In the genomic region with DNA sequence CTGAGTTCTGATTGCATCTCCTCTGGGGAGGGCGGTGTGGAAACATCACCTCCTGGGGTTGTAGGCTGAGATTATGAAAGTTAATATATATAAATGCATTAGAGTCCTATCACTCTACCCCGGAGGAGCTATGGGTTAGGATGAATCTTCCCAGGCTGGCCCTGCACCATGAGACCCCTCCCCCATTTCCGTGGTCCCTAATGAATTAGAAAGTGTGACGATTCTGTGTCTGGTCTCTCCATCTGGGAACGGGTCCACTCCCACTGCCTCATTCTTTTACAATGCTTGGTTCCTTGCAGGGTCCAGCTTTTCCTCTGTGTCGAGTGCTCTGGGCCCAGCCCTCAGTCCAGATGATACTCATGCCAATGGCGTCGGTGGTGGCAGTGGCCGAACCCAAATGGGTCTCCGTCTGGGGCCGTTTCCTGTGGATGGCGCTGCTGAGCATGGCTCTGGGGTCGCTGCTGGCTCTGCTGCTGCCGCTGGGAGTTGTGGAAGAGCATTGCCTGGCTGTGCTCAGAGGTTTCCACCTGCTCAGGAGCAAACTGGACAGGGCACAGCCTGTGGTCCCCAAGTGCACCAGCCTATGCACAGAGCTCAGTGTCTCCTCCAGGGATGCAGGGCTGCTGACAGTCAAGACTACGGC, we compare ENCODE assay signal across 8 mouse cellular contexts. TPM values are rescaled to one million over a fixed set of nuclear protein-coding genes. Genes with fewer than 3 reads are reported as not detected.
DNase-seq lines count a peak whose midpoint lies in the region; ATAC-seq and TF ChIP-seq lines count a peak whose summit lies in the region.

No protein-coding gene starts in this region.

- peaks cover 41% of the 10 kb centered on the region for H3K36me3 ChIP-seq in heart, embryonic 10.5 days
- peaks cover 41% of the 10 kb centered on the region for H3K36me3 ChIP-seq in embryonic facial prominence, embryonic 13.5 days
- H3K36me3 ChIP-seq in limb, embryonic 14.5 days (ENCODE audit: control insufficient read depth, insufficient read depth, low read length): peaks cover 46% of the 10 kb centered on the region

- 41% methylated on average over 15 of the region's 15 CpGs for WGBS in heart, embryonic 10.5 days
- WGBS in embryonic facial prominence, embryonic 13.5 days: 42% methylated on average over 15 of the region's 15 CpGs
- 38% methylated on average over 15 of the region's 15 CpGs for WGBS in limb, embryonic 14.5 days

- H3K4me2 ChIP-seq in embryonic facial prominence, embryonic 13.5 days: peak overlapping the region; percentile 88
- H3K4me2 ChIP-seq in limb, embryonic 14.5 days (replicated peaks; ENCODE audit: low read depth, low read length, severe bottlenecking): peak overlapping the region; percentile 80

- no peaks in the 10 kb centered on the region for H3K27me3 ChIP-seq in heart, embryonic 10.5 days (ENCODE audit: insufficient read depth, poor library complexity, severe bottlenecking)
- no peaks in the 10 kb centered on the region for H3K27me3 ChIP-seq in embryonic facial prominence, embryonic 13.5 days
- H3K27me3 ChIP-seq in limb, embryonic 14.5 days (ENCODE audit: control insufficient read depth, insufficient read depth, low read length): no peaks in the 10 kb centered on the region

- TF ChIP-seq POLR2A in limb, embryonic 14.5 days (IDR thresholded peaks at IDR 0.05; ENCODE audit: borderline replicate concordance, extremely low read depth, insufficient read depth, insufficient read length): no peak

- H3K27ac ChIP-seq in heart, embryonic 10.5 days: peak overlapping the region; percentile 97; the same call in 1 of the 2 replicates
- peak overlapping the region; percentile 90 for H3K27ac ChIP-seq in embryonic facial prominence, embryonic 13.5 days
- peak overlapping the region; percentile 95; the same call in 1 of the 2 replicates for H3K27ac ChIP-seq in limb, embryonic 14.5 days (replicated peaks; ENCODE audit: low read depth, low read length)

- DNase-seq in heart, embryonic 10.5 days (ENCODE audit: low spot score): no peak
- no peak for DNase-seq in heart, adult 8-10 months (ENCODE audit: low spot score)
- peak; percentile 29 for DNase-seq in A20 (ENCODE audit: low read depth, low spot score)
- no peak for DNase-seq in limb, embryonic 14.5 days (ENCODE audit: low spot score)
- no peak for DNase-seq in B cell, adult 2 months
- DNase-seq in left cerebral cortex, adult 18-20 months (ENCODE audit: low spot score in 2 of 2): no peak
- DNase-seq in ovary, postnatal 14 days (ENCODE audit: low spot score): no peak

- no peaks in the 10 kb centered on the region for H3K9me3 ChIP-seq in heart, embryonic 10.5 days
- H3K9me3 ChIP-seq in embryonic facial prominence, embryonic 13.5 days: no peaks in the 10 kb centered on the region
- H3K9me3 ChIP-seq in limb, embryonic 14.5 days (ENCODE audit: control insufficient read depth, low read length): no peaks in the 10 kb centered on the region

- H3K9ac ChIP-seq in embryonic facial prominence, embryonic 13.5 days: peak overlapping the region; percentile 78
- peak overlapping the region; percentile 81 for H3K9ac ChIP-seq in limb, embryonic 14.5 days (ENCODE audit: low read depth, low read length, severe bottlenecking)

- peaks cover 22% of the 10 kb centered on the region for H3K4me1 ChIP-seq in heart, embryonic 10.5 days
- H3K4me1 ChIP-seq in embryonic facial prominence, embryonic 13.5 days: peaks cover 34% of the 10 kb centered on the region
- H3K4me1 ChIP-seq in limb, embryonic 14.5 days (ENCODE audit: control insufficient read depth, insufficient read depth, low read length): peaks cover 13% of the 10 kb centered on the region

- no peak for ATAC-seq in embryonic facial prominence, embryonic 13.5 days (ENCODE audit: insufficient number of reproducible peaks, insufficient read depth, low FRiP score, low TSS enrichment, low read depth)
- ATAC-seq in limb, embryonic 14.5 days (ENCODE audit: low FRiP score, low read depth): no peak

- peak overlapping the region; percentile 75 for H3K4me3 ChIP-seq in heart, embryonic 10.5 days
- peak overlapping the region; percentile 67 for H3K4me3 ChIP-seq in embryonic facial prominence, embryonic 13.5 days
- H3K4me3 ChIP-seq in limb, embryonic 14.5 days (replicated peaks; ENCODE audit: low read length): peak overlapping the region; percentile 67

RNA-seq across cellular contexts. Expression of gene Ficd, which starts 1.0 kb away (rescaled TPM):
- polyA plus RNA-seq in heart, embryonic 10.5 days (2016; fragmentation: Nextera tagmentation; extraction: Ambion mirVana): 5.3 and 6.4 TPM in 2 replicates
- total RNA-seq in heart, adult 8-10 months (2022): 10 to 100 TPM; 10.2 to 11.6 (median 10.8) TPM
- polyA plus RNA-seq in embryonic facial prominence, embryonic 13.5 days (2015; fragmentation: Nextera tagmentation; extraction: Ambion mirVana): 6.2 and 6.6 TPM in 2 replicates
- polyA plus RNA-seq in limb, embryonic 14.5 days (2012; rRNA removed): 6.3 and 6.5 TPM in 2 replicates
- polyA plus RNA-seq in limb, embryonic 14.5 days (2014; fragmentation: Nextera tagmentation; extraction: Ambion mirVana): 5.6 and 6.5 TPM in 2 replicates
- 10 to 100 TPM; 11.8 to 13.2 TPM for total RNA-seq in left cerebral cortex, adult 18-20 months (2021)

RNA-seq across cellular contexts. Expression of gene 1700069L16Rik, which starts 12.1 kb away (rescaled TPM):
- polyA plus RNA-seq in heart, embryonic 10.5 days (2016; fragmentation: Nextera tagmentation; extraction: Ambion mirVana): not detected in 2 replicates
- total RNA-seq in heart, adult 8-10 months (2022): not detected
- polyA plus RNA-seq in embryonic facial prominence, embryonic 13.5 days (2015; fragmentation: Nextera tagmentation; extraction: Ambion mirVana): not detected in 2 replicates
- polyA plus RNA-seq in limb, embryonic 14.5 days (2012; rRNA removed): not detected in 2 replicates
- not detected in 2 replicates for polyA plus RNA-seq in limb, embryonic 14.5 days (2014; fragmentation: Nextera tagmentation; extraction: Ambion mirVana)
- total RNA-seq in left cerebral cortex, adult 18-20 months (2021): not detected

RNA-seq across cellular contexts. Expression of gene Sart3, which starts 35.7 kb away (rescaled TPM):
- polyA plus RNA-seq in heart, embryonic 10.5 days (2016; fragmentation: Nextera tagmentation; extraction: Ambion mirVana): 46.0 and 63.9 TPM in 2 replicates
- 10 to 100 TPM; 11.2 to 12.6 (median 12.2) TPM for total RNA-seq in heart, adult 8-10 months (2022)
- polyA plus RNA-seq in embryonic facial prominence, embryonic 13.5 days (2015; fragmentation: Nextera tagmentation; extraction: Ambion mirVana): 63.6 and 65.7 TPM in 2 replicates
- polyA plus RNA-seq in limb, embryonic 14.5 days (2012; rRNA removed): 56.8 and 57.3 TPM in 2 replicates
- 41.7 and 45.8 TPM in 2 replicates for polyA plus RNA-seq in limb, embryonic 14.5 days (2014; fragmentation: Nextera tagmentation; extraction: Ambion mirVana)
- total RNA-seq in left cerebral cortex, adult 18-20 months (2021): 10 to 100 TPM; 46.8 to 51.8 TPM

RNA-seq across cellular contexts. Expression of gene Iscu, which starts 35.9 kb away (rescaled TPM):
- 98.7 and 105 TPM in 2 replicates for polyA plus RNA-seq in heart, embryonic 10.5 days (2016; fragmentation: Nextera tagmentation; extraction: Ambion mirVana)
- 100 to 1,000 TPM; 195 to 224 (median 212) TPM for total RNA-seq in heart, adult 8-10 months (2022)
- polyA plus RNA-seq in embryonic facial prominence, embryonic 13.5 days (2015; fragmentation: Nextera tagmentation; extraction: Ambion mirVana): 101 and 106 TPM in 2 replicates
- polyA plus RNA-seq in limb, embryonic 14.5 days (2012; rRNA removed): 80.8 and 85.4 TPM in 2 replicates
- polyA plus RNA-seq in limb, embryonic 14.5 days (2014; fragmentation: Nextera tagmentation; extraction: Ambion mirVana): 102 and 106 TPM in 2 replicates
- total RNA-seq in left cerebral cortex, adult 18-20 months (2021): 100 to 1,000 TPM; 128 to 130 TPM
